Mouse (Mus musculus) kidney, adult 18-20 months (tissue): ENCODE measurements at regions not wholly inside any gene's neighbourhood (a gene's known extent, or its start where the extent isn't known, plus 50 kb on each side); places are given as distances from the start of the nearest gene placed in this dataset.
A peak's percentile ranks its signal among the peaks of the same experiment; 100 is the strongest.

Source experiments
- DNase-seq: peaks from one replicate; pipeline ENCODE4 v3.0.0; 2021

DNA sequence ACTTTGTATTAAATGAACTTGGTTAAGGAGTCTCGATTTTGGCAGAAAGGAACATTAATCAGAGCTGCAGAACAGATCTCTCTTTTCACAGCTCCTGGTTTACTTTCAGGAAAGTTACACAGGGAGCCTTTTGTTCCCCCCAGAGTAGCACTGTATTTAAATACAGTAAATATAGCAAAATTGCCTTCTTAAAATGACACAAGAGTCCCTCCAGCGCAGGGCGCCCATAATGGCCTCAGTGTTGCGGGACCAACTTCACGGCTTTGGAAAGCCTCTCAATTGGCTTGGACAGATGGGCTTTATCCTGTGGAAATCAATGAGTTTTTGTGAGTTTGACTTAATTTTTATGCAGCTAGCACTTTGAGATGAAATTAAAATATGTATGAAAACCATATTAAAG is 588.3 kb upstream of the Sall1 start:
- DNase-seq = no peak

DNA sequence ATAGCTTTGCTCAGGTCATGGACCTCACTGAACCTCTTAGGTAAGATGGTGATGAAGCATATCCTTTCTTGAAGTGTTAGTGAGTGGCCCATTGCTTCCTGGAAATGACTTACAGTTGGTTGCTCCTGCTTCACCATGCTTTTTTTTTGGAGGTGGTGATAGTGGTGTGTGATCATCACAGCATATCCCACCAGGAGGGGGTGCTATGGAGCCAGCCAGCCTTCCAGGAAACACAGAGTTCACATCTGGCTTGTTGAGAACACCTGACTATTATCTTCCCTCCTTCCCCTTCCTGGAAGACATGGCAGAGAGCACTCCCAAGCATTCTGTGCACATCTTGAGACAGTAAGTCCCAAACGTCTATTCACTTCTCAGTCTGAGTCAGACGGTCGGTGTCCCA is 586.6 kb upstream of the Sall1 start:
- DNase-seq = peak; percentile 27

DNA sequence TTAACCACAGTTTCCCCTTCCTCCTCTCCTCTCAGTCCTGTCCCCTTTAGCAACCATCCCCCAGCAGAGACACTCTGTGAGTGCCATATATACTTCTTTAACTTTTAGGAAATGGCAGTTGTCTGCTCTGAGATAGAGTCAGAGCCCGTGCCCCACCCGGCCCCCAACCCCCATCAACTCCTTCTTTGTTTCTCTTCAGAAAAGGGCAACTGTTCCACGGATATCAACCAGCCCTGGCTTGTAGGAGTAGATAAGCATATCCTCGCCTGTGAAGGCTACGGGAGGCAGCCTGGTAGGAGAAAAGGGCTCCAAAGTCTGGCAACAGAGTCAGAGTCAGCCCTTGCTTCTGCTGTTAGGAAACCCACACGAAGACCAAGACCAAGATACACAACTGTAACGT is 574.1 kb upstream of the Sall1 start:
- DNase-seq = no peak

DNA sequence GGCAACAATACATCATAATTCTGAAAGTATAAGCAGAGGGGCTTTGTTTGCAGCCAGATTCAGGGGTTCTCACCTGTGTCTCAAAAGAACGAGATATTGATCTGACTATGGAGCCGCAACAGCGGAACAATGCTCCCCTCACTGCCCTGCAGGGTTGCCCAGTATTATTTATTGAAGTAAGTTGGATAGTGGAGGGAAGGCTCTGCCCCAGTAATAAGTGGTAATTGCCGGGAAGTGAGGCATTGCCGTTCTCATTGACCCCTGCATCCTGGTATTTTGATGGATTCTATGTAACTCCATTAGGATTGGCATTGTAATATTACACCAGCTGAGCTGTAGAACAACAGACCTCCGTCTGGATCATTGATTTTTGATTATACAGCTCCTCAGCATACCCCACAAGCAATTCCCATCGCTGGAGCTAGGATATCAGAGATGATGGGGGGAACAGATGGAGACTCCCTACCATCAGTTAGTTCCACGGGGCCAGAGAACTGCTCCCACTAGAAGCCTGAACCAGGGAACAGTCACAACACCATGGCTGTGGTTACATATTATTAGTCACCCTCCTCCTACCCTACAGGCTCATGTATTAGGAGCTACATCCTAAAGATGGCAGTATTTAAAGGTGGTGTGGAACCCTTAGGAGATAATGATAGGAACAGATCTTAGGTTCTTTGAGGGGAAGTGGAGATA is 572.0 kb upstream of the Sall1 start:
- DNase-seq = no peak

DNA sequence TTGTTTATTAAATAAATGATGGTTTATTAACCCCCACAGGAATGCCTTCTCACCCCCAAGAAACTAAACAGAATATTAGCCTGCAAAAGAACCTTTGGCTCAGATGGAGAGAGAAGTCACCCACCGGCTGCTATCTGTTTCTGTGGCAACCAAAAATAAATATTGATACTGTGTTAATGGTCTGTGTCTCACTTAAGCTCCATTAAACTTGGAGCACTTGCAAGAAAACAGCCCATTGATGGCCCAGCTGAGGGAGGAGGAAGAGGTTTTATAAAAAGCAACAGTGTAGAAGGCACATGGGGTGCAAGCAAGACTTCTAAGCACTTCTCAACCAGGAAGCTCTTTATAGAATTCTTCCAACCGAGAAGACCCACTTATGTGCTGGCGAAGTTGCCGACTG is 565.1 kb upstream of the Sall1 start:
- no peak for DNase-seq

DNA sequence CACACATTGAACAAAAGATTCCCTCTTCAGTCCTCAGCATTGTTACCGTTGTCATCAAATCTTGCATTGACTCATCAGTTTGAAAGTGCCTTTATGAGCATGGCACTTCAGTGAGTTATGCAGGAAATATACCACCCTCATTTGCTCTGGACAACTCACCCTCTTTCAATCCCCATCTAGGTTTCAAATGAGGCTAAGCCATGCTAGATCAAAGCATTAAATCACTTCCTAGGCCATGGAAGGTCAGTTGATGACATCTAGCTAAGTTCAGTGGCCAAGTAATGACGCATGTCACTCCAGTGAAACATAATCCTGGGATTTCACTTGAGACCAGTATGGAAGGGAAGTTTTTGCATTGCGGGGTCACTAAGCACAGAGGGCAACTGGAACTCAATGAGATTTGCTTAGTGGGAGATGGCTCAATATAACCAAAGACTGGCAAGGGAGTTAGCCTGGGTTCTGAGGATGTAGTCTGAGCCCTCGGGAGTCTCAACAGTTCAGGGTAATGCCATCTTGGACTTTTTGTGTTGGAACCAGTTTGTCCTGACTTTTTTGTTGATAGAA is 562.0 kb upstream of the Sall1 start:
- DNase-seq = no peak

DNA sequence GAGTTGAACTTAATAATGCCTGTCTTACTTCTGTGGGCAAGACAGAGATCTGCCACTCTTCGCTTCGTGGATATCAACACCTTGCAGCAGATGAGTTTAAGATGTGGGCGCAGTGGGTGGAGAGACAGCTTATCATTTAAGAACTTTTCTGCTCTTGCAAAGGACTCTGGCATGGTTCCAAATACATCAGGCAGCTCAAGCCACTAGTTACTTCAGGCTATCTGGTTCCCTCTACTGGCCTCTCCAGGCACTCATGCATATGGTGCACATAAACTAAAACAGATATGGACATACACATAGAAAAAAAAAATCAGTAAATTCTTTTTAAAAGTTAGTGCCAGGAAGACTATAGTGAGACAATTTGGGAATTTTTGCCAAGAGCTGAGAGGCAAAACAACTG is 560.5 kb upstream of the Sall1 start:
- DNase-seq = no peak

DNA sequence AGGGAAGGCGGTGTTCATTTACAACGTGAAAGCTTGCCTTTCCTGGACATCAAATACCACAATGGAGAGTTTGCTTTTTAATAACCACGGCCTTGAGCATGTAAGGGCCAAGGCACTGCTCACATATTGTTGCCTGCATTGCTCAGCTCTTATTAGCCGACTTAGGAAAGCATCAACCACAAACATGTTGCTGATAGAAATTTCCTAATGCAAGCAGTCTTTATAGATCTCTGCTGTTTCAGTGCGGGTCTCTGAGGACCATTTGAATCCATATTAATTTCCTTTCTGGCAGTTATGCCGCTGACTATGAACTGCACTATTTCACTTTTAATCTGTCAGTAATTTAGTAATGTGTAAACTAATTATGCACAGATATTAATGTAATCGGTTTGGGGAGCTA is 552.4 kb upstream of the Sall1 start:
- no peak for DNase-seq

DNA sequence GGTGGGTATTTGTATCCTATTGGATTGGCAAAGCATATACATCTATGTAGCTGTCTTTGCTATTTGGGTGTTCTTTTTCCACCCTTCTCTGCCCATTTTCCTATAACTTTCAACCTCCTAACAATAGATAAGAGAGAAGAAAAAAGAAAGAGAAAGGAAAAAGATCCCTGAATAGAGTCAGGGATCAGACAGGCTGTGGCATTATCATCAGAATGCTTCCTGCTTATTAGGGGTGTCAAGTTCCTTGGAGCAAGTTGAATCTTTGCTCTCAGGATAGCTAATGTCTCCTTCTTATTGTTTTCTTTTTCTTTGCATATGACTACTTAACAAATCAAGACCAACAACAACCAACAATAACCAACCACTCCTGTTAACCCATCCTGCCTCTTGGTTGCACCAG is 539.1 kb upstream of the Sall1 start:
- DNase-seq = no peak

DNA sequence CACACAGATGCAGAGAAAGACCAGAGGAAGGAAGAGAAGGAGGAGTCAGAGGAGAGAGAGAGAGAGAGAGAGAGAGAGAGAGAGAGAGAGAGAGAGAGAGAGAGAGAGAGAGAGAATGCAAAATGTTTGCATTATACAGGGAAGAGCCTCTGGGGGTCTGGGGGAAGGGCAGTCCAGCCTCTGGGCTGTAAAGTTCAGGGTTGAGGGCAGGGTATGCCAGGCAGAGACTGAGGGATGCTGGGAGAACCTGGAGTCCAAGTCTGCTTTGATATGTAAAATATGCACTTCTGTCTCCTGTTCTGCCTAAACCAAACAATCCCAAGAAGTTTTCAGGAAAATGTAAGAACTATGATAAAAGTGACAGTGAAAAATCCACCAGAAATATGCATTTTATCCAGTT is 538.6 kb upstream of the Sall1 start:
- no peak for DNase-seq

DNA sequence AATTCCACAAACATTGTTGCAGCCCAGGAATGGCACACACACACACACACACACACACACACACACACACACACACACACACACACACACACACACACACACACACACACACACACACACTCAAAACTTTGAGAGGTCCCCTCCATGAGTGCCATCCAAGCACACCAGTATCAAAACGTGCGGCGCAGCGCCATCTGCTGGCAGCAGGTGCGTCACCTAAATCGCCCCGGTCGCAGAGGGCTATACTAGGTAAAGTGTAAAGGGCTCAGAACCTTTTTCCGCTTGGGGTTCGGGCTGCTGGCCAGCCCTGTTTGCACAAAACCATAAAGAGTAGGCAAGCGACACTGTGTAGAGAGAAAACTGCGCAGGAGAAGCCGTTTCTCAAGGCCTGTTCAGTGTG is 527.9 kb upstream of the Sall1 start:
- DNase-seq = peak; percentile 86

DNA sequence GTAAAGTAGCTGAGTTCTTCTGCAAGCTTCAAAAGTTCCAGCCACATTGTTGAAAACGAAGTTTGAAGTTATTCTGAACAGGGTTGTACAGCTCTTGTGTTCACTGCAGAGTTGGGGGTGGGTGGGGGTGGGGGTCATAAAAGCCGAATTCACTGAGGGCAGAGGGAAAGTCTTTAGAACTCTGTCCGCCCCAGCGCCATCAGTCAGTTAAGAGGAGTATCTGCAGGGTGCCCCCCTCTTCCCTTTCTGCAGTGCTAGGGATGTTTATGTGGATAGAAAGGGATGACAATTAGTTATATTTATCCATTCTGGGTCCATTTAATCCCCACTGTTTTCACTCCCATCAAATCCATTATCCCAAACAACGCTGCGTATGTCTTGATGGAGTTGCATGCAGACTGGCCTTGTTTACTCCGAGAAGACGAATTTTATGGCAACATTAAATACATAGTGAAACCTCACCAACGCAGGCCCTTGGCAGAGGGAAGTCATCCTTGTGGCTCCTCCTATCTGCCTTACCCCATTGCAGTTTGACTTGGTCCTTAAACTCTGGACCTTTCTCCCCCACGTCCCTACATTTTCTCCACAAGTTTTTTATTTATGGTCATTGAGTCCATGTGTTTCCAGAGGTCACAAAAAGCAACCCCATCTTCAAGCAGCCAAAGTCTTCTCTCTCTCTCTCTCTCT is 526.8 kb upstream of the Sall1 start:
- DNase-seq = no peak

DNA sequence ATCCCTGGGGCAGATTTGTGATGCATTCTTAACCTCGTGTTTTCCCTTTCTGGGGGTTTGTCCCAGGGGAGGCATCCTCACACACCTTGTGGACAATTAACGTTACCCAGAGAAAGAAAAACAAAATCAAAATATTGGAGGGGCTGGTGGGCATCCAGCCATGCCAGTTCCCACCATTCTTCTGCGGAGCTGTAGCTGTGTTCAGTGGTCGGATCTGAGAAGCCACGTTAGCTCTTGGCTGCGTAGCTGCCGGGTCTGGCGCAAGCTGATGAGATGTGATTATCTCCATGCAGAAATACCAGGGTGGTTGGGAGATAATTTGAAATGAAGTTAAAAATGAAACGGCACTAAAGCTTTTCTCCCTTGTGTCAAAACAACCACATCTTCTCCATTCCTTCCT is 525.4 kb upstream of the Sall1 start:
- no peak for DNase-seq

DNA sequence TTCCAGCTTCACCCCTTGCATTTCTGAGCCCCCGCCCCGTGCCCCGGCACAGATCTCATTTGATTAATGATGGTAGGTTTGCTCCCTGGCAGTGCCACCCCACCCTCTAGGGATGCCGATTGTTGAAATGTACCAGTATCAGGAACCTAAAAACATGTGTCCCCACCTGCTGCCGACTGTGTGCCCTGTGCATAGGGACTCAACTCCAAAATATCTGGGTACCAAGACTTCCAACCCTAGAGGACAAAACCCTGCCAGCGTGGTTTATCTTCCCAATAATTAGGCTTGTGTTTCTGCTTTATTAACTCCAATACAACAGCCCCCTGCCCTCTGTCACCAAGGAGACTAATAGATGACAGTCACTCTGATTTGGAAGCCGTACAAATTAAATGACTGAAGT is 524.7 kb upstream of the Sall1 start:
- DNase-seq = no peak

DNA sequence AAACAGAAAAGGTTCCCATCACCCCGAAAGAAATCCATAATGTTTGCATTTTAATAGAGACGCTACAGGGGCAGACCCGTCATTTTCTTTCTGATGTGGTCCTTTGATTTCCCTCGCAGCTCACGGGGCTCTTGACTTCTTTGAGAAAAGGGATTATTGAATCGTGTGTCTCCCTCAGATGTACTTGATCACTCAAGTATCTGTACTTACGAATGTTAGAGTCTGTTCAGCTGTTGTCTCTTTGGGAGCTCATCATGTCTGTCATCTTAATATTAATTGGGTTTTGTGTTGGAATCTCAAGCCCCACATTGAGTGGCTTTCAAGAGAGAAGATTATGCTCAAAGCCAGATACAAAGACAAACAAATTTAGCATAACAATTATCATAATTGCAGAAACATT is 523.0 kb upstream of the Sall1 start:
- DNase-seq = no peak

DNA sequence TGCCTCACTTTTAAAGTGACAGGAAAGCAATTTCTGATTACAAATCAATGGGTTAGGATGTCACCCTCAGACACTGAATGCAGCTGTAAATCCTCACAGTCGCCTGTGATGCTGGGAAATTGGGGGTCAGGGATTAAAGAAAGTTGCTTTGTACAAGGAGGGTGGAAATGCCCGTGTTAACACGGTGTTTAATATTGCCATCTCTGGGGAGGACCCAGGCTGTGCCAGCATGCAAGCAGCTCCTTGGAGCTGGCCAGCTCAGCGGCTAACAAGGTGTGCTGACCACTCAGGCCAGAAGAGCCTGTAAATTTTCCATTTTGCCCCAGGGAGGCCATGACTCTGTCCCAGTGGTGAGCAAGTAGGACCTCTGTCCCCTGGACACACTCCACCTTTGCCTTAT is 522.5 kb upstream of the Sall1 start:
- DNase-seq = no peak

DNA sequence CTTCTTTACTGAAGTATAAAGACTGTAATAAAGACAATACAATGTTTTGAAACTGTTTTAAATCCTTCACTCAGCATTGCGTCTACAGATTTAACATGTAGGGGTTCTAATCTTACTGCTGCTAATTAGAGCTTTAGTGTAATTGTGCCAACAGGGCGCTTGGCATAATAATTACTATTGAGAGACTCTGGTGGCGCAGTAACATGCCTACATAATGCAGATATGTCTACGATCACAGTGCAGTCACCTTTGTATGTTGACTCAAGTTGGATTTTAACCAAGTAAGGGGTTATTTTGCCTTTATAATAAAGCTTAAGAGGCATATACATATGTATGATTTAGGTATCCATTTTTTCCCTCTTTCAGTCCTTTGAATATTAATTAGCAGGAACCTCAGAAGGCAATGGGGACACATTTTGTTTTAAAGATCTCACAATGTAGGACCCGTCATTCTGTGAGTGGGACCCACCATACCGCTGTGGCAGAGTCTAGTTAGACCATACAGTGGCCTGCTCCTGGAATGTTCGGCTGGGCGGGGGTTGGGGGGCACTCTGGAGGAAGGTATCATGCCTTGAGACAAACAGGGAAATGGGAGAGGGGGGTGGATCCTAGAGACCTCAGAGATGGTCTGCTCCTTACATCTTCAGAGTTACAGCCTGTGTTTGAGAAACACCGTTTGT is 521.3 kb upstream of the Sall1 start:
- DNase-seq = no peak

DNA sequence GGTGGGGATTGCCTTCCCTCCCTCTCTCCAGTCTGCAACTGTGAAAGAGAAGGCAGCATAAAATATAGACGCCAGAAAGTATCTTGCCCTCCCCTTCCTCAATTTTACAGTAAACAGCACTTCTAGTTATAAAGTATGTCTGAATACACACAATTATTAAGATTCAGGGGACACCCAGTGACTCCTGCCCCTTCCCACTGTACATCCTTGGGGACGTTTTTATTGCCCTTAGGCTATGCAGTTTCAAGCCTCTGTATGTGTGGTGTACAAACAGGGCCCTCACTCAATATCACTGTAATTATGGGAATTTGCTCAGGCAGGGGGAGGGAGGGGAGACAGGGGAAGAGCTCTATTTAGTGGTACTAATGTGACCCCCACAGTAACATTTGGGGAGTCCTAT is 519.6 kb upstream of the Sall1 start:
- DNase-seq = no peak

DNA sequence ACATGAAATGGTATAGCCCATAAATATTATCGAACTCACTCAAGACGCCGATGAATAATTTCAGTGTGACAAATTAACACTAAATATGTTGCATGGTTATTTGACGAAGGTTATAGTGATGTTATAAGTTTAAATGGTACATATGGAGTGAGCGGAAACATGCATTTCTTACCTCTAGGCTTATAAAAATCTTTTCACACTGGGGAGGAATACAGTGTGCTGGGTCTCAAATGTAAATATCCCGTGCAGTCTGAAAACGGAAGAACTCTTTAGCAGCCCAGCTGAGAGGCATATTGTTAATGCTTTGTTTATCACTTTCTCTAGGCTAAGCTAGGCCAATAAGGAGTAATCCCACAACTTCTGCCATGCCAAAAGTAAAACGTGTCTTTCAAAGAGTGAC is 518.6 kb upstream of the Sall1 start:
- no peak for DNase-seq

DNA sequence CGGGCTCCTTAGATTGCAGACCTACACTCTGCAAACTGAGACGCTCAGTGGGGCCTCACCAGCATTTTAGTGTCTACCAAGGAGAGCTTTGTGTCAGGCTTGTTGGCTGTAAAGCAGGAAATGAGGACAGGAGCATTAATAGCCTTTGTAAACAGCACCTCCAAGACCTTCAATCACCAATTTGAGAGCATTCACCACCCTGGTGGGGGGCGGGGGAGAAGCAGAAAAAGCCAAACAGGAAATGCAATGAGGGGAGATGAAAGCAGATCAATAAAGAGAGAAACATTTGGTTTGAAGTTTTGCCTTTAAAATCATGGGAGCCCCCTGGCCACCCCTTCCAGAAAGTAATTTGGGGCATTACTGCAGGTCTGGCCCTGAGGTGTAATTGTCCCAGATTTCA is 497.3 kb upstream of the Sall1 start:
- no peak for DNase-seq

DNA sequence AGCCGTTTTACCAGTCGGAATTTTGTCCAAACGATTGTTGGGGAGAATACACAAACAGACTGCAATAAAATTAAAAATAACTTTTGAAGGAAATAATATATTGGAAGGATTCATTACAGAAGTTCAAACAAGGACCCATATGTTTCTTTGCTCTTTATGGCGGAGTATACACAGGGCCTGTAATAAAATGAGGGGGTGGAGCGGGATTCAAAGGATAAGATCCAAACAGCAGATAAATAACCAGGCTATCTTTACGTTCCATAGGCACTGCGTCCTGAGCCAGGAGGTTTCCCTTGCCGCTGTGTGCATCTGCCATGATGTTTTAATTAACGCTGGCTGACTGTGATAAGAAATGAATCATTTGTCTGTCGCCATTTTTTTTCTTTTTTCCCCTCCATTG is 490.6 kb upstream of the Sall1 start:
- no peak for DNase-seq

DNA sequence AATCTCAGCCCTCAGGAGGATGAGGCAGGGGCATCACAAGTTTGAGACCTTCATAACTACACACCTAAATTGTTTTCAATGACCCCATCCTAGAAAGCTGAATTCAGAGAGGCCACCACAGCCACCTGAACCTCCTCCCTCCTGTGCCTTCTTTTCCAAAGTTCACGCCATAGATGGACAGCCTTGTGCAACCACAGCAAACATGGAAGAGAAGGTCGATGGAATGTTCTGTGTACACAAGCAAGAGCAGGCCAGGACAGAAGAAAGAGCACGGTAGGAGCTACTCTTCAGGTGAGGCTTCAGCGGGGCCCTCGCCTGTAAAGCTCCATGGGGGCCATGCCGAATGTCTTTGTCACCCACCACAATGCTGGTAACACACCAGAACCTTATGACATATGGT is 481.1 kb upstream of the Sall1 start:
- DNase-seq = no peak

DNA sequence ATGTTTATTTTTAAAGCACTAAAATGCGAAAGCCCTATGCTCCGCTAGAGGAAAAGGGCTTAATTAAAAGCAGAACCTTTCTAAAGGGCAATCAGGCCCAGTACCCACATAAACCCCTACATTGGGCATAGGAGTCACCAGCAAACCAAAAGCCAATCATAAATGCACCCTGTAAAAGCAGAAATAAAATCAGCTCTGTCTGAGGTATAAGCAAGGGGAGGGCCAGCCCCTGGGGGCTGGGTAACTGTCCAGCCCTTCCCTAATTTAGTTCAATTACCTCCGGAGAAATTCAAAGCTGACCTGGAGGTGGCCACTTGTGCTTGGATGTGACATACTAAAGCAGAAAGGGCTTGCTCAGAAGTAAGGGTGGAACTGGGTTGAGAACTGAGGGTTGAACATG is 479.4 kb upstream of the Sall1 start:
- DNase-seq = no peak

DNA sequence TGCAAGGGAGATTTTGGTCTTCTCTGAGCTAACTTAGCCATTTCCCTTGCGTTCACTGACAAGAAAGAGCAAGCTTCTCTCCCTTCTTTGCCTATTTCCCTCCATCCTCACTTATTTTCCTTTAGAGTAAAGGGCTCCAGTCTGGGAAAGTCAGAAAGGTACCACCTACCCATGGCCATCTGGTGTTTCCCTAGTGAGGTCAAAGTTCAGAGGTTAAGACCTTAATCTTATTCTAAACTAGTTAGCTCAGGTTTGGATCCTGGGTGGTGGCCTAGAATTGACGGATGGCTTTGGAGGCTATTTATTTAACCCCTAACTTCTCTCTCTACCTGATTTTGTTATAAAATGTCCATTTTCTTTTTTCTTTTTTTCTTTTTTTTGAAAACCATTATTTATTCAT is 472.6 kb upstream of the Sall1 start:
- no peak for DNase-seq
